Mouse (Mus musculus): ENCODE data around the gene Ccdc88b.
A peak's percentile ranks its signal among the peaks of the same experiment; 100 is the strongest.

DNA sequence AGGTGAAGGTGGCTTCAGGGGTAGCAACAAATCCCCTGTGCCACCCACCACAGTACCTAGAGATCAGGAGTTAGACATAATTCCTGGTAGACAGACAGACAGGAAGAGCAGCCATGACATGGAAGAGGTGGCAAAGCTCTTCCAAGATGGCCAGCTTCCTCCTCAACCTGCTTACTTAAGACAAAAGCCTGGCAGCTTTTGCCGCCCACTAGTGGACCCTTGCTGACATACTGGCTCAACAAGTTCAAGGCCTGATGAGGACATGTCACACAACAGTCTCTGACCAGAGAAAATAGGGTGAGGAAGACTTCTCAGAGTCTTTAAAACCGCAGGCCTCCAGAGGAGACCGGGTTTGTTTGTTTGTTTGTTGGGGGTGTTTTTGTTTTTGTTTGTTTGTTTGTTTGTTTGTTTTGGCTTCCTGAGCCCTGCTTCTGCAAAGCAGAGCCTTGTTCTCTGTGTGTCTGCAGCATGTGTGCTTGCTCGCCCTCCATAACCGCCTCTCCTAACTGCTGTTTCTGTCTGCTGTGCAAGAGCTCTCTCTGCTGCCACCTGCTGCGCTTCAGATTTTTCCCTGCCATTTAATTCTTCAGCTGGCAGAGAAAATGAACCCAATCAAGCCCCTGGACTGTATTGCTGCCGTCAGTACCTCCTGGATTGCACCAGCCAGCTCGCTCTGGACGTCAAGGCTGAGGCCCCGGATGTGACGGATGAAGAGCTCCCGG, 1.6 kb downstream of the Ccdc88b start:
- no peak for TF ChIP-seq POLR2A (IDR thresholded peaks at IDR 0.05; ENCODE audit: borderline replicate concordance, extremely low read depth, insufficient read depth, insufficient read length, poor library complexity, severe bottlenecking)
- peak; percentile 55; the same call in 1 of the 2 replicates for TF ChIP-seq CTCF (IDR thresholded peaks at IDR 0.05; ENCODE audit: borderline replicate concordance, extremely low read depth, insufficient read depth, insufficient read length)

All from brain, embryonic 14.5 days (tissue).